Mouse (Mus musculus) lung, postnatal 14 days (tissue): ENCODE results near the gene Immt.
"Not testable (repeated sequence)": the region's sequence is repeated elsewhere in the genome, so short reads cannot be mapped to it uniquely, and the experiment has no call there.

Experiments used
- DNase-seq: peaks from one replicate; pipeline ENCODE4 v3.0.0; 2021

Gene Immt

DNA sequence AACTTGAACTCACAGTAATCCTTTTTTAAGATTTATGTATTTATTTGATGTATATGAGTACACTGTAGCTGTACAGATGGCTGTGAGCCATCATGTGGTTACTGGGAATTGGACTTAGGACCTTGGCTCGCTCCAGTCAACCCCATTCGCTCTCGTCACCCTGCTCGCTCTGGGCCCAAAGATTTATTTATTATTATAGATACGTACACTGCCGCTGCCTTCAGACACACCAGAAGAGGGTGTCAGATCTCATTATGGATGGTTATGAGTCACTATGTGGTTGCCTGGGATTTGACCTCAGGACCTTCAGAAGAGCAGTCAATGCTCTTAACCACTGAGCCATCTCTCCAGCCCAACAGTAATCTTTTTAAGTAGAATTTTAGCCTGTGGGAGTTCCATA, 15.8 kb downstream of the Immt start:
- DNase-seq: not testable (repeated sequence)

DNA sequence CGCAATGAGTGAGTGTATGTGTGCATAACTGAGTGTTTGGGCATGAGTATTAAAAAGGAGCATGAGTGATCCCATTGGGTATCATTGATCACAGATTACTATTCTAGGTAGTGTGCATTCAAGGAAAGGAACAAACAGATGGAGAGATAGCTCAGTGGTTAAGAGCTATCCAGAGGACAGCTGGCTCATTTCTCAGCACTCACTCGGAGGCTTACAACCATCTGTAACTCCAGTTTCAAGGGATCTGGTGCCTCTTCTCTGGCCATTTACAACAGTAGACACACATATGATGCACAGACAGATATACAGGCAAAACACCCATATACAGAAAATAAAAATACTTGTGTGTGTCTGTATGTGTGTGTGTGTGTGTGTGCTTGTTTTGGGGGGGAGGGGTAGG, 36.6 kb downstream of the Immt start:
- no peak for DNase-seq

DNA sequence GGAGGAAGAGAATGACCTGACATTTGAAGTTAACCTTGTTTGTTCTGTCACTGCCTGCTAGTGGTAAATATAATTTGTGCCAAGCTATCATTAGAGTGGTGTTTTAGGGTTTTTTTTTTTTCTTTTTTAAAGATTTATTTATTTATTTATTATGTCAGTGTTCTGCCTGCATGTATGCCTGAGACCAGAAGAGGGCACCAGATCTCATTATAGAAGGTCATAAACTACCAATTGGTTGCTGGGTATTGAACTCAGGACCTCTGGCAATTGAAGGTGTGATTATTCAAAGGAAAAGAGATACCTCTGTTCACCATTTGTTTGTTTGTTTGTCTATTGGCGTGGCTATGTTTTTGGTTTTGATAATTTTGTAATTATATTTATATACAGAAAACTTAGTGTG, 37.7 kb downstream of the Immt start:
- no peak for DNase-seq

GRCm38 (mm10) chr6:71871396-71871795, 40.3 kb downstream of the Immt start:
- no peak for DNase-seq

DNA sequence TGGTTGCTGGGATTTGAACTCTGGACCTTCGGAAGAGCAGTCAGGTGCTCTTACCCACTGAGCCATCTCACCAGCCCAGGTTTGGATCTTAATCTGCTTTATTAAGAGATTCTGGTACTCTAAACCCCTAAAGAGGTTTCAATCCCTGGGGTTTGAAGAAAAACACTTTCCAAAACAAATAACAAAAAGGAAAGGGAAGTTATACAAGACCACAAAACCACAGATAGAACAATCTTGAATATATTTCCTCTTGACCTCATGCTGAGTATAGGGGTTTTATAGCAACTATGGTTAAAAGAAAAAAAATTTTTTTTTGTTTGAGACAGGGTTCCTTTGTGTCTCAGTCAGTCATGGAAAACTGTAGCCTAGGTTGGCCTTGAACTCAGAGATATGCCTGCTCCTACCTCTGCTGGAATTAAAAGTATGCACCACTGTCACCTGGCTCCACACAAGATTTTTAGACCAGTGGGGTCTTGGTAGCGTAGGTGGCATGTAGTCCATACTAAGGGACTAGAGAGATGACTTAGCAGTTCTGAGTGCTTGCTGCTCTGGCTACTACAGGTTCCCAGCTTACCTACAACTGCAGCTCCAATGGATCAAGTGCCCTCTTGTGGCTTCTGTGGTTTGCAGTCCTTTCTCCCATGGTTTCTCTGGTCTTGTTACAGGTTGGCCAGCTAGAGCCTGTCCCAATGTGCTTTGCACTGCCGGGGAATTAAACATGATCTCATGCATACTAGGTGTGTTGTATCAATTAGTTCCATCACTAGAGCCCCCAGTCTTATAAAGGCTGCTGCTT, 47.0 kb downstream of the Immt start:
- no peak for DNase-seq

DNA sequence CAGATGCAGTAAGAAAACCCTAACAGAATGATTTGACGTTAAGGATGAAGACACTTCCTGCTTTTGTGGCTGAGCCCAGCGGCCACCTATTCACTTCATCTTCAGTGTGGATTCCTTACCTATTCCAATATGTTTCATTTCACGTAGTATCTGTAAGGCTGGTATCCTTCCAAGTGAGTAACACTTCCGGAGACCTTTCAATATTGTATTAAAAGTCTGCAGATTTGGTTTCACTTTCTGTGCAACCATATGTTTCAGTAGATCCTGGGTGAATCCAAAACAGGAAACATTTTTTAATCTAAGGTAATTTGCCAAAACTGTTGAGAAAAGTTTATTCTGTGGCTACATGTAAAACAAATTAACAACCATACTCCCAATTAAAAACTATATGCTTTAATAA, 62.1 kb downstream of the Immt start:
- DNase-seq: no peak

- DNase-seq: no peak
Observed at GRCm38 (mm10) chr6:71907702-71908235, 76.6 kb downstream of the Immt start.

- DNase-seq: peak; percentile 93
Observed at GRCm38 (mm10) chr6:71908481-71909381, 77.6 kb downstream of the Immt start, which contains the start of the genes Ptcd3 and Polr1a. TSS of gene Ptcd3 (minus strand) at chr6:71908750. TSS of gene Polr1a (plus strand) at chr6:71909053.

DNA sequence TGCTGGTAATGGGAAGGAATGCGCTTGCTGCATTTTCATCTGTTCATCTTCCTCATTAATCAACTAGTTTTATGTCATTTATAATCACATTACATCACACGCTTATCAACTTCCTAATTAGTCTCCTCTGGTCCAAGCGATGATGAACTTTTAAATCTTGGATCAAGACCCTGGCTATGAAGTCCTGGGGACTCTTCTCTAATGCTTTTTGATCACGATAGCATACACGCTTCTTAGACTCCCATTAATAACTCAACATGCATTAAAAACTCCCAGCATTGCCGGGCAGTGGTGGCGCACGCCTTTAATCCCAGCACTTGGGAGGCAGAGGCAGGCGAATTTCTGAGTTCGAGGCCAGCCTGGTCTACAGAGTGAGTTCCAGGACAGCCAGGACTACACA, 78.3 kb downstream of the Immt start:
- DNase-seq: no peak

DNA sequence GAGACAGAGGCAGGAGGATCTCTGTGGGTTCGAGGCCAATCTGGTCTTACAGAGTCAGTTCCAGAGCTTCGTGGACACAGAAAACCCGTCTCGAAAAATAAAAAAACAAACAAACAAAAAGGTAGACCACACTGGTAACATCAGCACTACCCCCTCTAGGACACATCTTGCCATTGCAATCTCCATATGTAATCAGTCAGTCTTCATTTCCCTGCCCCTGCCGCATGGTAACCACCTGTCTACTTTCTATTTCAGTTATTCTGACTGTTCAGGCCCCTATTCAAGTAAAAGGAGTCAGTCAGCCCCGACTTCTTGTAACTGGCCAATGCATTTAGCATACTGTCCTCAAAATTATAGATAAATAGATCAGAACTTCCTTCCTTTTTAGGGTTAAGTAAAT, 78.7 kb downstream of the Immt start:
- no peak for DNase-seq

DNA sequence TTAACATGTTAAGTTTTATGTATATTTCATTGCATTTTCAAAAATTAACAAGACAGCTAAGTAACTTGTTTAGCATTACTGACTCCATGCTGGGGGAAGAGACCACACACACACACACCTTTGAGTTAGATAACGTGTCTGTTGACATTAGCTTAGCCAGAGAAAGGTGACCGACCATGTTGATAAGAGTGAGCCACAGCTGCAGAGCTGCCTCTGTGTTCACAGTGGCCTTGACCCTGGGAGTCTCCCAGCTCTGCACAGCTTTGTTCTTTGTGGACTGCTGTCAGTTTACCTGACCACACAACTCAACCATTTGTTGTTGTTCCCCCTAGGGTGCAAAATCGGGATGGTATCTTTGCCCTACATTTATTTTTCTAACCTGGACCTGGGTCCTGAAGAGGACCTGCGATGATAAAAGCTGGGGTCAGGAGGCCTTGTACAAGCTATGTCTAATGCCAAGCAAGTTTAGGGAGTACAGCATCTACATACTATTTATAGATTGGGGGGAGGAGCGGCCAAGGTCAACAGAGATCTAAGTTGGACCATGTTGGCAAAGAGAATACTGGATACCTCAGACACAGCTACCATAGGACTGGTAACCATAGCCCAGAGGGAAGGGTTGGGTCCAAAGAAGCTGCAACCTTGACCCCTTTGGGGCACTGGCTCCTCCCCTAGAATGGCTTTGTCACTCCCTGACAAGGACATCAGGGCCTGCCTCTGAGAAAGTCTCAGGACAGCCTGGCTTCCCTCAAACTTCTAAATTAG, 80.7 kb downstream of the Immt start:
- DNase-seq: no peak

GRCm38 (mm10) chr6:71920752-71921151, 89.6 kb downstream of the Immt start:
- no peak for DNase-seq

DNA sequence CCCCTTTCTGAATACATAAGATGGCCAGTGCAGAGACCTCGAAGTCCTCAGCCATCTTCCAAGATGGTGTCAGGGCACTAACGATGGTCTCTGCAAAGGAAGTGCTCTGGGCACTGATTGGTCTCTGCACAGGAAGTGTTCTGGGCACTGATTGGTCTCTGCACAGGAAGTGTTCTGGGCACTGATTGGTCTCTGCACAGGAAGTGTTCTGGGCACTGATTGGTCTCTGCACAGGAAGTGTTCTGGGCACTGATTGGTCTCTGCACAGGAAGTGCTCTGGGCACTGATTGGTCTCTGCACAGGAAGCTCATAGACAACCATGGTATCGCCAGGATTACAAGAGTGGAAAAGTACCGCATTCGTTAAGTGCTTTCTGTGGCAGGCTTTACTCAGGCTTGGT, 94.1 kb downstream of the Immt start:
- not testable (repeated sequence) for DNase-seq
